Mouse (Mus musculus) midbrain, embryonic 12.5 days (tissue): ENCODE results near the gene Ddx19b. TPM values are rescaled to one million over a fixed set of nuclear protein-coding genes. Genes with fewer than 3 reads are reported as not detected.

Experiments
- ATAC-seq: fragments of 200-750 bp; cut with Nextera tagmentation; 2 replicates; pipeline ENCODE4 v1.8.0; 2017; ENCODE audit warnings: low read depth, moderate TSS enrichment, moderate library complexity; ENCODE audit not compliant: low FRiP score
- H3K27ac ChIP-seq: fragments of 300-500 bp; sonication (generic); replicated peaks from 2 replicates; pipeline ENCODE4 v1.5.1; 2016; ENCODE audit warnings: mild to moderate bottlenecking
- H3K27me3 ChIP-seq: fragments of 300-500 bp; sonication (generic); 2 replicates; pipeline ENCODE4 v1.6.1; 2016; ENCODE audit warnings: mild to moderate bottlenecking
- H3K36me3 ChIP-seq: fragments of 300-500 bp; sonication (generic); 2 replicates; pipeline ENCODE4 v1.6.1; 2016
- H3K4me1 ChIP-seq: fragments of 300-500 bp; sonication (generic); 2 replicates; pipeline ENCODE4 v1.6.1; 2016
- H3K4me2 ChIP-seq: fragments of 300-500 bp; sonication (generic); replicated peaks from 2 replicates; pipeline ENCODE4 v1.6.1; 2016; ENCODE audit warnings: mild to moderate bottlenecking, moderate library complexity
- H3K4me3 ChIP-seq: fragments of 300-500 bp; sonication (generic); 2 replicates; pipeline ENCODE4 v1.5.1; 2016; ENCODE audit warnings: mild to moderate bottlenecking
- H3K9ac ChIP-seq: fragments of 300-500 bp; sonication (generic); replicated peaks from 2 replicates; pipeline ENCODE4 v1.6.1; 2016; ENCODE audit warnings: mild to moderate bottlenecking, moderate library complexity
- H3K9me3 ChIP-seq: fragments of 300-500 bp; sonication (generic); 2 replicates; pipeline ENCODE4 v1.6.1; 2016; ENCODE audit warnings: mild to moderate bottlenecking
- WGBS: fragments of 180-500 bp; shearing (Covaris S2); methylation state at CpG from one replicate; pipeline ENCODE4 v1.1.7; 2016; 5-methylcytosine and 5-hydroxymethylcytosine counted together
- polyA plus RNA-seq: library from polyadenylated mRNA; unstranded; fragments of >200 nt; fragmentation: Nextera tagmentation; extraction: Ambion mirVana; gene quantifications from 2 replicates; pipeline ENCODE4 v1.2.1, GENCODE M21; 2016

Gene Ddx19b
- polyA plus RNA-seq, 1 experiment from 2014 or later = 11.3 TPM

- Histone ChIP-seq H3K27ac (peak overlapping the region; percentile 77), H3K4me3 (peak overlapping the region; percentile 99), H3K9me3 (no peaks in the 10 kb centered on the region), H3K27me3 (0 out of 2 replicates have a peak, but pooled peaks cover 5% of the 10 kb centered on the region), H3K4me1 (peaks cover 21% of the 10 kb centered on the region), H3K9ac (peak overlapping the region; percentile 92), H3K36me3 (peaks cover 43% of the 10 kb centered on the region), H3K4me2 (peak overlapping the region; percentile 100)
- peak; percentile 45; the same call in 1 of the 2 replicates for ATAC-seq
- 2% methylated on average over 26 of the region's 63 CpGs for WGBS
Measured at GRCm38 (mm10) chr8:111056691-111057293, 25.2 kb upstream of the Ddx19b start.

- H3K36me3 ChIP-seq = peaks cover 49% of the 10 kb centered on the region
- peak; percentile 94 for ATAC-seq
- no peaks in the 10 kb centered on the region for H3K9me3 ChIP-seq
- H3K4me1 ChIP-seq = peaks cover 17% of the 10 kb centered on the region
- peak within 1 kb of the TSS; percentile 77 for H3K27ac ChIP-seq
- 0 out of 2 replicates have a peak, but pooled peaks cover 5% of the 10 kb centered on the region for H3K27me3 ChIP-seq
- peak within 1 kb of the TSS; percentile 99 for H3K4me3 ChIP-seq
- WGBS = under 1% methylated on average over 49 of the region's 68 CpGs
- H3K9ac ChIP-seq = peak within 1 kb of the TSS; percentile 92
- H3K4me2 ChIP-seq = peak within 1 kb of the TSS; percentile 100
Measured at GRCm38 (mm10) chr8:111056158-111056663, 24.7 kb upstream of the Ddx19b start, which contains the start of gene Exosc6. Gene Exosc6 (plus strand): TSS chr8:111056339.

GRCm38 (mm10) chr8:111055661-111056060, 24.1 kb upstream of the Ddx19b start:
- ATAC-seq = peak; percentile 39; the same call in 1 of the 2 replicates
- Histone ChIP-seq H3K4me1 (peaks cover 12% of the 10 kb centered on the region), H3K4me2 (no peak overlapping the region), H3K9me3 (no peaks in the 10 kb centered on the region), H3K27me3 (0 out of 2 replicates have a peak, but pooled peaks cover 2% of the 10 kb centered on the region), H3K36me3 (peaks cover 53% of the 10 kb centered on the region), H3K27ac (no peak overlapping the region), H3K9ac (no peak overlapping the region), H3K4me3 (0 out of 2 replicates have a peak overlapping the region, but pooled peaks have one; percentile 99)
- WGBS = 60% methylated on average over 2 of the region's 2 CpGs

DNA sequence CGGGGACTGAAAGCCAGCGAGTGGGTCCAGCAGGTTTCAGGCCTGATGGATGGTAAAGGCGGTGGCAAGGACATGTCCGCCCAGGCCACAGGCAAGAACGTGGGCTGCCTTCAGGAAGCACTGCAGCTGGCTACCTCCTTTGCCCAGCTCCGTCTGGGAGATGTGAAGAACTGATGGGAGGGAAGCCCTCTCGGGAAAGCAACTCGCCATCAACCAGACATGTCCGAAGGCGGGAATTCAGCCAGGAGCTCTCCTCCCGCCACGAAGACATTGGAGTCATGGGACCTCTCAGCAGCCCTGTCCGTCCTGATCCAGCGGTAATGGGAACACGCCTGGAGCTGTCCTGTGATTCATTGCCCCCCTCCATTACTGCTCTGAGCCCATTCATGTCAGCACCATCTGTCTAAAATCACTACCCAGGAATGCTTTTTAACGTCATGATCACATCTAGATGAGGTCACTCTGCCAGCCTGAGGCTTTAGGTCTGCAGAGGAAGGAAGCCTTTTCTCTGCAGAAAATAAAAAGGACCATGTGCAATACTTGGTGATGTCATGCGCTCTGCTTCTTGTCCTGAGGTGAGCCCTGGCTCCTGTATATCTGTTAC, 23.6 kb upstream of the Ddx19b start:
- no peak for ATAC-seq
- no peak overlapping the region for H3K27ac ChIP-seq
- peaks cover 59% of the 10 kb centered on the region for H3K36me3 ChIP-seq
- no peak overlapping the region for H3K4me3 ChIP-seq
- 94% methylated on average over 17 of the region's 17 CpGs for WGBS
- H3K4me2 ChIP-seq = no peak overlapping the region
- no peaks in the 10 kb centered on the region for H3K9me3 ChIP-seq
- no peak overlapping the region for H3K9ac ChIP-seq
- peaks cover 12% of the 10 kb centered on the region for H3K4me1 ChIP-seq
- H3K27me3 ChIP-seq = no peaks in the 10 kb centered on the region

DNA sequence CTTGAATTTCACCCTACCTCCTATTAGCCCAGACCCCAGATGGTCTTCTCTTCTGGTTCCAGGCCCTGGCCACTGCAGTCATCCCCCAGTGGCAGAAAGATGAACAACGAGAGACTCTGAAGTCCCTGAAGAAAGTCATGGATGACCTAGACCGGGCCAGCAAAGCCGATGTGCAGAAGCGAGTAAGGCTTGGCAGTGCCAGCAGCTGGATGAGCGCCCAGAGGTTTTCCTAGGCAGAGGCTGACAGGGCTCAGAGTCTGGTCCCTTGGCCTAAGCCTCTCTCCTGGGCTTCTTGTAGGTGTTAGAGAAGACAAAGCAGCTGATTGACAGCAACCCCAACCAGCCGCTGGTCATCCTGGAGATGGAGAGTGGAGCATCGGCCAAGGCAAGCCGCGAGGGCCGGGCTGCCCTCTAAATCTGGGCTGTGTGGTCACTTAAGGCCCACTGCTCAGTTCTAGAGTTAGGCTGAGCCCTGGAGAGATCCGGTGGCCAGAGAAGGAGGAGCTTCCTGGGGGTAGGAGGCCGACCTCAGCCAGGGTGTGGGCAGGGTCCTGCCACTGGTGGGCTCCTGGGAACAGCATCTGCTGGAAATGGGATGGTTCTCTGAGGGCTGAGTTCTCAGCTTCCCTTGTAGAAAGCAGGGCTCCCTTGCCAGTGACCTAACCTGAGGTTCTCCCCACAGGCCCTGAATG, 22.4 kb upstream of the Ddx19b start:
- Histone ChIP-seq H3K36me3 (peaks cover 70% of the 10 kb centered on the region), H3K4me3 (no peak overlapping the region), H3K27me3 (no peaks in the 10 kb centered on the region), H3K4me2 (no peak overlapping the region), H3K4me1 (peaks cover 12% of the 10 kb centered on the region), H3K27ac (no peak overlapping the region), H3K9me3 (no peaks in the 10 kb centered on the region), H3K9ac (no peak overlapping the region)
- 97% methylated on average over 12 of the region's 12 CpGs for WGBS
- no peak for ATAC-seq

- Histone ChIP-seq H3K4me1 (no peaks in the 10 kb centered on the region), H3K9me3 (no peaks in the 10 kb centered on the region), H3K27me3 (no peaks in the 10 kb centered on the region), H3K36me3 (peaks cover 97% of the 10 kb centered on the region), H3K4me3 (no peak overlapping the region), H3K9ac (no peak overlapping the region), H3K4me2 (no peak overlapping the region), H3K27ac (no peak overlapping the region)
- 95% methylated on average over 7 of the region's 7 CpGs for WGBS
- ATAC-seq = no peak
Measured at GRCm38 (mm10) chr8:111049106-111049505, 17.6 kb upstream of the Ddx19b start.

GRCm38 (mm10) chr8:111048694-111049093, 17.1 kb upstream of the Ddx19b start:
- 96% methylated on average over 2 of the region's 2 CpGs for WGBS
- Histone ChIP-seq H3K27ac (no peak overlapping the region), H3K4me1 (no peaks in the 10 kb centered on the region), H3K4me2 (no peak overlapping the region), H3K9ac (no peak overlapping the region), H3K36me3 (peaks cover 94% of the 10 kb centered on the region), H3K9me3 (no peaks in the 10 kb centered on the region), H3K27me3 (no peaks in the 10 kb centered on the region), H3K4me3 (no peak overlapping the region)
- no peak for ATAC-seq

DNA sequence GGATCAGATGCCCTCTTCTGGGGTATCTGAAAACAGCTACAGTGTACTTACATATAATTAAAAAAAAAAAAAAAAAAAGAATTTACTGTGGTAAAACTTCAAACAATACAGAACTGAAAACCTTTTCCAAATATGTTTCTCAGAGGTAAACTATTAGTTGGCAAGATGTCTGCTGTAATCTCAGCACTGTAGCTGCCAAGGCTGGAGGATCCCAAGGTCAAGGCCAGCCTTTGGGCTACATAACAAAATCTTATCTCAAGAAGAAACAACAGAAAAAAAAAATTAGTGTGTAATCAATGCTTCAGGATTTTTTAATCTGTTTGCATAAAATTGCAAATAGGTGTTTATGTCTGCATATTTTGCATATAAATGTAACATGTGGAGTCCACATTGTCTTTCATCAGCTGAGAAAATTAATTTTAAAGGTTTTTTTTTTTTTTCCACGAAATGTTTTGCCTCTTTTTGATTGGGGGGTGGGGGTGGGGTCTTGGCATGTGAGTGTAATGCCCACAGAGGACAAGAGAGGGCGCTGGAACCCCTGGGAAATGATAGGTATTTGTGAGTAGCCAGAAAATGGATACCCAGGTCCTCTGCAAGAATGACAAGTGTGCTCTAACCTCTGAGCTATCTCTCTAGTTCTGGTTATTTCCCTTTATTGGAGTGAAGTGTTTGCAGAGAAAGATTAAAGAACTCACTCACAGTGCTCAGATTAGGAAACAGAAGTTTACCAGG, 12.6 kb upstream of the Ddx19b start:
- H3K36me3 ChIP-seq = peaks cover 94% of the 10 kb centered on the region
- H3K27ac ChIP-seq = no peak overlapping the region
- no peak for ATAC-seq
- H3K9me3 ChIP-seq = no peaks in the 10 kb centered on the region
- no peaks in the 10 kb centered on the region for H3K27me3 ChIP-seq
- H3K4me3 ChIP-seq = no peak overlapping the region
- H3K9ac ChIP-seq = no peak overlapping the region
- H3K4me2 ChIP-seq = no peak overlapping the region
- no peaks in the 10 kb centered on the region for H3K4me1 ChIP-seq
- 53% methylated on average over 2 of the region's 2 CpGs for WGBS

GRCm38 (mm10) chr8:111042546-111042945, 11.0 kb upstream of the Ddx19b start:
- WGBS = 95% methylated on average over 19 of the region's 19 CpGs
- Histone ChIP-seq H3K36me3 (peaks cover 90% of the 10 kb centered on the region), H3K27me3 (no peaks in the 10 kb centered on the region), H3K4me3 (no peak overlapping the region), H3K4me2 (no peak overlapping the region), H3K27ac (no peak overlapping the region), H3K4me1 (no peaks in the 10 kb centered on the region), H3K9me3 (no peaks in the 10 kb centered on the region), H3K9ac (no peak overlapping the region)
- ATAC-seq = no peak

DNA sequence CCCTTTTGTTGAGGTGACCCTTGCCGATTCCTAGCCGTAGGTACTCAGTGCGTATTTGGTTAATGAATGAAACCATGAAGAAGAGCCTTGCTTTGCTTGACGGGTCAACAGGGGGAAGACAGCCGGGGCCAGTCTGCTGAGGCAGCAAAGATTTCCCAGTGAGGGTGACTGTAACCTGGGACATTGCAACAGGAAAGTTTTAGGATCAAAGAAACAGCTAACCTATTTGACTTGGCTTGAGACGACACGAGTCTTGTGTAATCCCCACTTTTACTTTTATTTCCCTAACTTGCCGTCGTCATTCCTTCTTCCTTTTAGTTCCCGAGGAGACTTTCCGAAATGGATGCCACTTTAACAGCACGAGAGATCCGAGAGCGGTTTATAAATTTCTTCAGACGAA, 5.0 kb upstream of the Ddx19b start:
- H3K9me3 ChIP-seq = no peaks in the 10 kb centered on the region
- no peak overlapping the region for H3K9ac ChIP-seq
- peaks cover 21% of the 10 kb centered on the region for H3K4me1 ChIP-seq
- H3K27me3 ChIP-seq = peaks cover 4% of the 10 kb centered on the region; the same call in 1 of the 2 replicates
- H3K4me2 ChIP-seq = no peak overlapping the region
- H3K4me3 ChIP-seq = no peak overlapping the region
- peaks cover 46% of the 10 kb centered on the region for H3K36me3 ChIP-seq
- 94% methylated on average over 15 of the region's 15 CpGs for WGBS
- no peak overlapping the region for H3K27ac ChIP-seq
- no peak for ATAC-seq

DNA sequence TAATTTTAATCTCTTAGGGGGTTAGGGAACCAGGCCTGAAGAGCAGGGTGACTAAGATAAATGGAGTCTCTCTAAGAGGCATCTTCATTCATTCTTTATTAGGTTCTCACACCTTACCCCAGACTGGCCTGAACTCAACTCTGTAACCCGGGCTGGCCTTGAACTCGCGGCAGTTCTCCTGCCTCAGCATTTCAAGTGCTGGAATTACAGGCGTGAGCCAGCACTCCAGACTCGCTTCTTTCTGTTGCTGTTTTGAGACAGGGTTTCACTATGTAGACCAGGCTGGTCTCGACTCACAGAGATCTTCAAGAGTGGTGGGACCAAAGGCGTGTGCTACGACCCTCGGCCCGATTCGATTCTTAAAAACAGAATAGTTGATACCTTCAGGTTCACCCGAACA, 2.7 kb upstream of the Ddx19b start:
- Histone ChIP-seq H3K4me1 (peaks cover 21% of the 10 kb centered on the region), H3K9me3 (no peaks in the 10 kb centered on the region), H3K27ac (peak overlapping the region; percentile 84), H3K4me2 (peak overlapping the region; percentile 69), H3K27me3 (peaks cover 19% of the 10 kb centered on the region; the same call in 1 of the 2 replicates), H3K4me3 (peak overlapping the region; percentile 77), H3K9ac (peak overlapping the region; percentile 76), H3K36me3 (peaks cover 25% of the 10 kb centered on the region)
- WGBS = 28% methylated on average over 12 of the region's 12 CpGs
- ATAC-seq = peak; percentile 3; the same call in 1 of the 2 replicates
